Mouse (Mus musculus): ENCODE data around the gene Tacc2.

The Tacc2 gene

GRCm38 (mm10) chr7:130692943-130693799 lies 115.9 kb downstream of the Tacc2 start:
- peak; percentile 81 for DNase-seq

GRCm38 (mm10) chr7:130693800-130694193 lies 116.6 kb downstream of the Tacc2 start:
- DNase-seq = peak; percentile 60

DNA sequence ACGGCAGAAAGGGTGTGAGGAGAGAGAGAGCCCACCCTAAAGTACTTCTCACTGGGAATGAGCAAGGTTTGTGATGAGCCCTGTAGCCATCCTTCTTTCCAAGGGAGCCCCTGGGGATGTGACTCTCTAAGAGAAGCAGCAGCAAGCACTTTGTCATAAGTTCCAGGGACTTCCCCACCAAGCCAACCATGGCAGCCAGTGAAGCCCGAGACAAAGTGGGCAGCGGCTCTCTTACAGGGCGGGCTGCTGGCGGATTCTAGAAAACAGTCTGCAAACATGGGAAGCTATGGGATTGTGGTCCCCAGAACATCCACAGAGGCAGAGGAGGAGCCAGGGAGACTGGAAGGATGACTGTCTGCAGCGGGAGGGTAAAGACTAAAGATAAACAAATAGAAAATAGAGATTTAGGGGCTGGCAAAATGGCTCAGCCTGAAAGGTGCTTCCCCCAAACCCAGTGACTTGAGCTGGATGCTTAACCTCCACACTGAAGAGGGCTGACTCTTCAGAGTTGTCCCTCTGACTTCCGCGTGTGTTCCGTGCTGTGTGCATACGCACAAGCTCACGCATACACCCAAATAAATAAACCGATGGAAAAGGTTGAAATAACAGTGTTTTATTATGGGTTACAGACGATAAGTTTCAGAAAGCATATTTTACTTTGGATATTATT lies 118.6 kb downstream of the Tacc2 start:
- DNase-seq = no peak

DNA sequence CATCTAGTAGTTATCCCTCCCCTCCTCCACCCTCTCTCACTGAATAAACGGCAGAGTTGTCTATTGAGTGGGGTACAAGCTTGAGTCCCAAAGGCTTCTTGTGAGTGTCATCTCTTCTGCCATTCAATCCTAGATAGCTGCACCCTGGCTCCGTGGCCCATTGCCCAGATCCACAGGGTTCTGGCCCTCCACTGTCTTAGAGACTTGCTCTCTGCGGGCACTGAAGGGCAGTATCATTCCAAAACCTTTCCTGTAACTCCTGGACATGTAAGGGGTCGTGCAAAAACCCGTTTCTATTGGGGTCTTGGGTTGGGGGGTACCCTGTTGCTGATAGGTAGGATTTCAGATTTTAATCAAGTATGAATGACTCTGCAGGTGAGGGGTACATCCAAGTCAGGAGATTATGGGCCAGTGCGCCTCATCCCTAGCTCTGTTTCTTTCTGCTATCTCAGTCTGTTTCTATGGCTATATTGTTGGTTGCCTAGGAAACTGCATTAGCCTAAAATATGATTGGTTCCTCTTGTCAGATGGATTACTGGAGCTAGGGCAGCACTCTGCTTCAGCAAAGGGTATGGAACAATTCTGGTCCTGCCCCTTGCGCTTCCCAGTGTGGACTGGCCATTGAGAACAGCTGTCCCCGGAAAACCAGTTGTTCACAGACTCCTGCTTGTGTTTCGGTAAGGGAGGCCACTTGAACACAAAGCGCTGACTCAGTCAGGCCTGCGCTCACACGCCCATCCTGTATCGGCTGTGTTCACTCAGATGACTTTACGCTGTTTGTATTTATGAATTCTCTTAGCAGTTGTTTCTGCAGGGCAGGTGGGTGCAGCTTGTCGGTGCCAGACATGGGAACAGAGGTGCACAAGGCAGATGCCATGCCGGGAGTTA lies 119.4 kb downstream of the Tacc2 start:
- peak; percentile 57 for DNase-seq

- no peak for DNase-seq
Observed at GRCm38 (mm10) chr7:130698480-130698879, 121.2 kb downstream of the Tacc2 start.

- DNase-seq = no peak
Observed at GRCm38 (mm10) chr7:130701336-130701735, 124.1 kb downstream of the Tacc2 start.

- DNase-seq = no peak
Observed at GRCm38 (mm10) chr7:130705230-130705629, 128.0 kb downstream of the Tacc2 start.

GRCm38 (mm10) chr7:130708940-130709339 lies 131.7 kb downstream of the Tacc2 start:
- no peak for DNase-seq

- peak; percentile 73 for DNase-seq
Observed at GRCm38 (mm10) chr7:130709372-130710274, 132.4 kb downstream of the Tacc2 start.

DNA sequence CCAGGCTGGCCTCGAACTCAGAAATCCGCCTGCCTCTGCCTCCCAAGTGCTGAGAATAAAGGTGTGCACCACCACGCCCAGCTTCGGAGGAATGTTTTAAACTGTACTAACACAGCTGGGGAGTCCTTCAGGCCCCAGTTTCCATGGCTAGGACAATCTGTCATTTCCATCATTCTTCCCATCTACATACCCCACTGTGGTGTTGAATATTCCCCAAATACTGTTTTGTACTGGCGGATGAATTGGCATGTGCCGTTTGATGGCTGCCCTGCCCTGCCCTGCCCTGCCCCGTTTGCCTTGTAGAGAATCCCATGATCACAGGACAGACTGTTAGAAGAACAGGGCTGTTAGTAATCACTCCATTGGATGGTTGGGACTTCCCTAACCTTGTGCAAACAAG lies 134.6 kb downstream of the Tacc2 start:
- DNase-seq = no peak

DNA sequence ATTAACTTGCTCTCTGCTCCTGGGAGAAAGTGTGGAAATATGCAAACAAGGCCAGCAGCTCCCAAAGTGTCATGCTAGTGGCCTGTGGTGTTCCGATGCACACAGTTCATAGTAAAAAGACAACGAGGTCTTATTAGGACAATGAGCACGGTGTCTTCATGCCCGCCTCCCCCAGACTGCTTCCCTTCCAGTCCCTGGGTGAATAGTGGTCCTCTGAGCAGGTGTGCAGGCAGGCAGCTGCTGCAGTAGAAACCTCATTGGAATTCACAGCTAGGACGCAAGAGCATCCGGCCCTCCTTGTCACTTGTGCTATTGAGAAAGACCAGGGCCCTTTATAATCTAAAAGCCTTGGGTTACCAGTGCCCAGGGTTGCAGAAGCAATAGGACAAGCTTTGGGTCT lies 136.1 kb downstream of the Tacc2 start:
- DNase-seq = no peak

DNA sequence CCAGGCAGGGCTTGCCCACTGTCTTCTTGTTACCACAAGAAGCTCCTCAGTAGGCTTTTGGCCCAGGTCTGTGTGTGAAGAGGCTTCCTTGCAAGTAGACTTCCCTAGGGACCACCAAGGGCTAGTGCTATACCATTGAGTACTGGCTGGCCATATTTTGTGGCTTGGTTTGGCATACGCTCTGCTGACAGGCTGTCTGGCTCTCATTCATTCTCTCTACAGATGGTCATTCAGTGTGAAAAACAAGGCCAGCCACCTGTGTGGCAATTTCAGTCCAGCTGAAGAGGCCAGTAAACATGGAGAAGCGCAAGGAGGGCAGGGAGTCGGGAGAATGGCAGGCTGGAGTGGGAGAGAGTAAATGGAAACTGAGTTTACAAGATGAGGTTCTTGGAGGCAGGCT lies 138.2 kb downstream of the Tacc2 start:
- DNase-seq = peak; percentile 92

- peak; percentile 29 for DNase-seq
Observed at GRCm38 (mm10) chr7:130716341-130716740, 139.1 kb downstream of the Tacc2 start.

DNA sequence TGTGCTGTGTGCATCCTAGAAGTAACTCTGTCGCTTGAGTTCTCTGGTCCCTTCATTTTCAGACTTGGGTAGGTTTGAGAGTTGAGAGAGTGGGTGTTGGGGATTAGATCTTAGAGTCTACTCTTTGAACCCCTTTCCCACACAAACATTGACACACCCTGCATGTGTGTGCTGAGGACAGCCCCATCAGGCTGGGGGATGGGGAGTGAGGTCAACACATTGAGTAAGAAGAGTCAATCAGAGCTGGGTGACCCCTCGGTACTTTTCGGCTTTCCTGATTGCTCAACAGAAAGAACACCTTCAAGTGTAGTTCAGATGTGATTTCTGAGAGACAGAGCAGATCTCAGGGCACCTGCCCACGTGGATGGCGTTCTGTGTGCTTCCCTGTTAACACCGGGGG lies 139.8 kb downstream of the Tacc2 start:
- peak; percentile 11 for DNase-seq

DNA sequence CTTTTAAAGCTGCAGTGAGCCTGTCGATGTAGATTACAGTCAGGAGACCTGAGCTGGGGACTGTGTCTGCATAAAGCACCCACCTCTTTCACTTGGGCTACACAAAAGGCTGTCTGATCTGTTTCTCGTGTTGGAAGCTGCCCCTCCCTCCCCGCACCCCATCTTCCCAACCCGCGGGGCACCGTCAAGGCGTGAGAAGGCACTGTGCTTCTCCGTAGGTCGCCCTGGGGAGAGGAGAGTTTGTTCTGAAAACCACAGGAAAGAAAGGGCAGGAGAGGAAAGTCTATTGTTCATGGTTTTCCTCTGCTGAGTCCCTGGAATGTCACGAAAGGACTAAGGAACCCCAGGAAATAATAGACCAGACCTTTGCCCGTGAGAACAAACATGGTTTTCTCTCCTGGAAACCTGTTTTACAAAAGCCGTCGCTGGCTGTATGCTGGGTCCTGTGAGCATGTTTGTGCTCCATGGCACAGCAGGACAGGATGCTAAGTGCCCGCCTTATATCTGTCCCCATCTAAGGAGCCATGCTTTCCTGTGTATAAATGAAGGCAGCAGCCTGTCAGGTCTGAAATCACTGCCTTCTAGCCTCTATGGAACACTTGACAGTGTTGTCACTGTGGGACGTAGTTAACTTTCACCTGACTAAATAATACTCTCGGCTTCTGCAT lies 142.8 kb downstream of the Tacc2 start:
- DNase-seq = no peak

DNA sequence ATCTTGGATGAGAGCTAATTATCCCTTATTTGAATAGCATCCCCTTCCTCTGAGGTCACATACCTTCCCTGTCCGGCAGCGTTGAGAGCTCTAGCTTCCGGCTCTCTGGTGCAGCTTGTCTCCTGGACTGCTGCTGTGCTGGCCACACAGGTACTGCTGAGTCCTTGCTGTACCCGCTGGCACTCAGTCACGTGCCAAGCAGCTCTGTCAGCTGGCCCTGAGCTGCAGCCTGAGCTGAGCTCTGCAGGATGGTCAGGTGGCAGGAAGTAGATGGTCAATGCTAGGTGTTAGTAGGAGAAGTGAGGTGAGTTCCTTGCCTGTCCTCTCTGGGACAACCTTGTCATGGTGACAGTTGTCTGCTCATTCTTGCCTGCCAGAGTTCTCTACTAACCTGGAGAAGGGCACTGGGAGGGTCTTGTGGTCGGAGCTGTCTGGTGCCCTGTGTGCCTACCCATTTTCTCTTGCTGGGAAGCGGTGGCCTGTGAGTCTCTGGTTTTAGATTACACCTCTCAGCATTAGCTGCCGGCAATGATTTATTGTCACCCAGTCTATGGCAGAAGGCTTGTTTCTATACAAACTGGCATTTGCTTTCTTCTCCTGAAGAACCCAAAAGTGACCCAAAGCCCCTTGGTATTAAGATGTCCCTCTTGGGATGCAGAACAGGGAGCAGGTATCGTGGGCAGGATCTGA lies 143.6 kb downstream of the Tacc2 start:
- DNase-seq = peak; percentile 72

GRCm38 (mm10) chr7:130726185-130726584 lies 148.9 kb downstream of the Tacc2 start:
- no peak for DNase-seq

GRCm38 (mm10) chr7:130726724-130727422 lies 149.6 kb downstream of the Tacc2 start:
- DNase-seq = no peak

DNA sequence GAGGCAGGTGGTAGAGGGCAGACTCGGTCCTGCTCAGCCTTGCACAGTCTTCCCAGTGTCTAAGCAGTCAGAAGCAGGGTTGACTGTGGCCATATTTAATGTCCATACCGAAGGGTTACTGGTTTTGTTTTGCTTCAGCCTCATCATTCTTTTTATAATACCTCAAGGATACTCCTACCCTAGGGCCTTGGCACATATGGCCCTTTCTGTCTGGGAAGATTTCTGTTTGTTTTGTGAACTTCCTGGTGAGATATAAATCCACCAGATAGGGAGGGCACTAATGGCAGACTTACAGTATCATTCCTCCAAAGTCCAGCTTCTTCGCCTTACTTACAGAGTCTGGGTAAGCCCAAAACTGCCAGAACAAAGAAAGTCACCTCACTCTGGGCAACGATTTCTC lies 150.3 kb downstream of the Tacc2 start:
- DNase-seq = no peak

GRCm38 (mm10) chr7:130731792-130732191 lies 154.6 kb downstream of the Tacc2 start:
- DNase-seq = no peak
